Mouse (Mus musculus) G1E (cell line): ENCODE measurements at regions not wholly inside any gene's neighbourhood (a gene's known extent, or its start where the extent isn't known, plus 50 kb on each side); places are given as distances from the start of the nearest gene placed in this dataset.

ENCODE experiments used
- CTCF ChIP-seq: IDR thresholded peaks from 2 replicates; pipeline ENCODE4 v1.5.1; 2012; ENCODE audit warnings: low read depth, low read length, inconsistent platforms, mixed read lengths
- GATA1 ChIP-seq: IDR thresholded peaks from 2 replicates; pipeline ENCODE4 v1.6.1; 2012; ENCODE audit warnings: borderline replicate concordance, low read length, inconsistent platforms, mixed read lengths
- TAL1 ChIP-seq: conservative IDR thresholded peaks from 2 replicates; pipeline ENCODE4 v1.6.1; 2012; ENCODE audit warnings: low read depth, low read length, inconsistent platforms, mixed read lengths

DNA sequence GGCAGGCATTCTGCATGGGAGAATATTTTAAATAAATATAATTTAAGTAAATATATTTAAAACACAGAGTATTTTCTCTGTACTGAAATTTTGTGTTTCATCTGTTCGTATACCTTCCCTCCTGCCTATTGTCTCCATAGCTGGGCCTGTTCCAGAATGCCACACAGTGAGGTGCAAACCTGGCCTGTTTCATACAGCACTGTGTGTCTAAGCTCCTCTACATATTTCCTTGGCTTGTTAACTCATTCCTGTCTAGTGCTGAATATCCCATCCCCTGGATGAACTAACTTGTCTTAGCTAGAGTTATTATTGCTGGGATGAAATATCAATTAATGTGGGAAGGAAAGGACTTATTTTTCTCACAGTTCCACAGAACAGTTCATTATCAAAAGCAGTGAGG, 277.0 kb upstream of the Pfn2 start:
- TF ChIP-seq CTCF = no peak
- no peak for TF ChIP-seq GATA1
- no peak for TF ChIP-seq TAL1
